Mouse (Mus musculus) CH12.LX (cell line): ENCODE measurements around the gene Gpx1. TPM values are rescaled to one million over a fixed set of nuclear protein-coding genes. Genes with fewer than 3 reads are reported as not detected.
A peak's percentile ranks its signal among the peaks of the same experiment; 100 is the strongest.

Source experiments
- DNase-seq: peaks from one replicate; pipeline ENCODE4 v3.0.0-alpha.2; 2013; ENCODE audit errors: extremely low read depth
- H3K27ac ChIP-seq: 2 replicates; pipeline ENCODE4 v1.5.1; 2012; ENCODE audit warnings: low read depth, mild to moderate bottlenecking, control low read depth, moderate library complexity; ENCODE audit not compliant: insufficient read depth
- H3K27me3 ChIP-seq: replicated peaks from 2 replicates; pipeline ENCODE3; 2012; ENCODE audit warnings: inconsistent platforms
- H3K36me3 ChIP-seq, 2 experiments: replicated peaks in 1 of 2; 2 replicates each; pipeline versions ENCODE3 to v1.6.1; 2012; ENCODE audit warnings: inconsistent platforms in 1 of 2, low read length in 1 of 2, mild to moderate bottlenecking in 1 of 2, mixed read lengths in 1 of 2, moderate library complexity in 1 of 2; ENCODE audit not compliant: control insufficient read depth in 1 of 2, insufficient read depth in 1 of 2
- H3K4me1 ChIP-seq, 2 experiments: 2 replicates each; pipeline ENCODE4 v1.6.1; 2012; ENCODE audit warnings: inconsistent platforms in 1 of 2, moderate library complexity in 1 of 2; ENCODE audit not compliant: insufficient read depth in 2 of 2, control insufficient read depth in 1 of 2
- H3K4me2 ChIP-seq: 2 replicates; pipeline ENCODE4 v1.6.1; 2012; ENCODE audit warnings: low read depth, mild to moderate bottlenecking, control low read depth; ENCODE audit not compliant: poor library complexity, insufficient read depth, severe bottlenecking
- H3K4me3 ChIP-seq, 3 experiments: fragments of 150-350 bp in 1 of 3; sonication (generic) in 1 of 3; replicated peaks in 1 of 3; 2 replicates each; pipeline versions ENCODE3 to v1.5.1; 2011 to 2012; ENCODE audit warnings: low read depth in 2 of 3, low read length in 2 of 3, mild to moderate bottlenecking in 2 of 3, moderate library complexity in 2 of 3, control low read depth in 1 of 3, improper control_type of control experiment in 1 of 3, inconsistent platforms in 1 of 3, mixed read lengths in 1 of 3; ENCODE audit not compliant: poor library complexity in 1 of 3
- H3K79me2 ChIP-seq: replicated peaks from 2 replicates; pipeline ENCODE4 v1.6.1; 2012; ENCODE audit warnings: mild to moderate bottlenecking, moderate library complexity; ENCODE audit not compliant: control insufficient read depth, poor library complexity, insufficient read depth, severe bottlenecking; ENCODE audit errors: extremely low read depth
- H3K9ac ChIP-seq: 2 replicates; pipeline ENCODE4 v1.6.1; 2012; ENCODE audit warnings: low read depth, mild to moderate bottlenecking, control low read depth, moderate library complexity; ENCODE audit not compliant: insufficient read depth
- H3K9me3 ChIP-seq: replicated peaks from 2 replicates; pipeline ENCODE3; 2012; ENCODE audit warnings: low read length, inconsistent platforms, mixed read lengths
- BHLHE40 ChIP-seq: IDR thresholded peaks from 2 replicates; pipeline ENCODE4 v1.6.1; 2011; ENCODE audit warnings: mild to moderate bottlenecking, low read depth, low read length, improper control_type of control experiment
- CHD1 ChIP-seq: IDR thresholded peaks from 2 replicates; pipeline ENCODE4 v1.6.1; 2012; ENCODE audit warnings: low read depth, low read length, improper control_type of control experiment, inconsistent platforms
- CTCF ChIP-seq, 2 experiments: IDR thresholded peaks in 1 of 2; conservative IDR thresholded peaks in 1 of 2; 2 replicates each; pipeline ENCODE4 v1.5.1; 2011 to 2012; ENCODE audit warnings: low read depth in 2 of 2, low read length in 2 of 2, improper control_type of control experiment in 1 of 2, inconsistent platforms in 1 of 2, mild to moderate bottlenecking in 1 of 2, moderate library complexity in 1 of 2
- ELF1 ChIP-seq: IDR thresholded peaks from 2 replicates; pipeline ENCODE4 v1.6.1; 2014; ENCODE audit warnings: low read depth, mild to moderate bottlenecking, inconsistent platforms, low read length, improper control_type of control experiment
- EP300 ChIP-seq: IDR thresholded peaks from 2 replicates; pipeline ENCODE4 v1.6.1; 2011; ENCODE audit warnings: low read length, improper control_type of control experiment
- ETS1 ChIP-seq: conservative IDR thresholded peaks from 2 replicates; pipeline ENCODE4 v1.6.1; 2012; ENCODE audit warnings: low read depth, mild to moderate bottlenecking, inconsistent platforms, low read length, improper control_type of control experiment, moderate library complexity
- HCFC1 ChIP-seq: IDR thresholded peaks from 2 replicates; pipeline ENCODE4 v1.6.1; 2012; ENCODE audit warnings: low read depth, mild to moderate bottlenecking, inconsistent platforms, low read length, improper control_type of control experiment
- KAT2A ChIP-seq: IDR thresholded peaks from 2 replicates; pipeline ENCODE4 v1.6.1; 2012; ENCODE audit warnings: low read length, improper control_type of control experiment, inconsistent platforms; ENCODE audit not compliant: insufficient replicate concordance
- MAZ ChIP-seq: IDR thresholded peaks from 2 replicates; pipeline ENCODE4 v1.6.1; 2012; ENCODE audit warnings: low read depth, mild to moderate bottlenecking, inconsistent platforms, low read length, improper control_type of control experiment, moderate library complexity
- MEF2A ChIP-seq: IDR thresholded peaks from 2 replicates; pipeline ENCODE4 v1.6.1; 2014; ENCODE audit warnings: low read depth, mild to moderate bottlenecking, inconsistent platforms, low read length, improper control_type of control experiment, borderline replicate concordance
- NELFE ChIP-seq: IDR thresholded peaks from 2 replicates; pipeline ENCODE4 v1.6.1; 2011; ENCODE audit warnings: low read depth, low read length, improper control_type of control experiment
- PAX5 ChIP-seq: IDR thresholded peaks from 2 replicates; pipeline ENCODE4 v1.6.1; 2012; ENCODE audit warnings: low read length, inconsistent platforms, mixed read lengths
- POLR2A ChIP-seq: IDR thresholded peaks from 2 replicates; pipeline ENCODE4 v1.6.1; 2011; ENCODE audit warnings: low read depth, mild to moderate bottlenecking, improper control_type of control experiment, low read length
- SMC3 ChIP-seq: IDR thresholded peaks from 2 replicates; pipeline ENCODE4 v1.6.1; 2011; ENCODE audit warnings: low read depth, low read length, improper control_type of control experiment
- TBP ChIP-seq: conservative IDR thresholded peaks from 2 replicates; pipeline ENCODE4 v1.6.1; 2011; ENCODE audit warnings: low read depth, low read length, improper control_type of control experiment
- UBTF ChIP-seq: IDR thresholded peaks from 2 replicates; pipeline ENCODE4 v1.6.1; 2012; ENCODE audit warnings: low read depth, mild to moderate bottlenecking, inconsistent platforms, low read length, improper control_type of control experiment, moderate library complexity
- USF1 ChIP-seq: IDR thresholded peaks from 2 replicates; pipeline ENCODE4 v1.6.1; 2014; ENCODE audit warnings: low read depth, mild to moderate bottlenecking, inconsistent platforms, low read length, improper control_type of control experiment
- USF2 ChIP-seq: conservative IDR thresholded peaks from 2 replicates; pipeline ENCODE4 v1.6.1; 2011; ENCODE audit warnings: low read depth, low read length, improper control_type of control experiment
- ZKSCAN1 ChIP-seq: IDR thresholded peaks from 2 replicates; pipeline ENCODE4 v1.6.1; 2012; ENCODE audit warnings: low read depth, inconsistent platforms, low read length, improper control_type of control experiment, borderline replicate concordance
- dilution Hi-C: fragments of 300-500 bp; cut with MboI; formaldehyde crosslinking; loops from 2 replicates; pipeline ENCODE4 v1.14.3; 2020; ENCODE audit warnings: low sequenced_read_pairs; ENCODE audit not compliant: extremely low pct_unique_long_range_greater_than_20kb, extremely low pct_ligation_motif_present
- in situ Hi-C: fragments of 300-500 bp; cut with MboI; formaldehyde crosslinking; loops from 3 replicates; pipeline ENCODE4 v1.14.3; 2019; ENCODE audit warnings: low sequenced_read_pairs, low pct_ligation_motif_present, low pct_unique_long_range_greater_than_20kb, mixed read lengths
- polyA plus RNA-seq: library from polyadenylated mRNA; unstranded; fragments of >175 nt; gene quantifications from 2 replicates; pipeline ENCODE4 v1.2.1, GENCODE M21; 2012; ENCODE audit warnings: low read depth; ENCODE audit not compliant: insufficient read length
- total RNA-seq, 2 experiments: library from RNA; depleted of rRNA; stranded (reverse); fragments of 300-350 nt in 1 of 2; fragments of >200 nt in 1 of 2; gene quantifications; 2 replicates each; pipeline ENCODE4 v1.2.3; 2012 to 2014

The Gpx1 gene
- total and polyA plus RNA-seq, 3 experiments = 506 to 883 (median 813) TPM

DNA sequence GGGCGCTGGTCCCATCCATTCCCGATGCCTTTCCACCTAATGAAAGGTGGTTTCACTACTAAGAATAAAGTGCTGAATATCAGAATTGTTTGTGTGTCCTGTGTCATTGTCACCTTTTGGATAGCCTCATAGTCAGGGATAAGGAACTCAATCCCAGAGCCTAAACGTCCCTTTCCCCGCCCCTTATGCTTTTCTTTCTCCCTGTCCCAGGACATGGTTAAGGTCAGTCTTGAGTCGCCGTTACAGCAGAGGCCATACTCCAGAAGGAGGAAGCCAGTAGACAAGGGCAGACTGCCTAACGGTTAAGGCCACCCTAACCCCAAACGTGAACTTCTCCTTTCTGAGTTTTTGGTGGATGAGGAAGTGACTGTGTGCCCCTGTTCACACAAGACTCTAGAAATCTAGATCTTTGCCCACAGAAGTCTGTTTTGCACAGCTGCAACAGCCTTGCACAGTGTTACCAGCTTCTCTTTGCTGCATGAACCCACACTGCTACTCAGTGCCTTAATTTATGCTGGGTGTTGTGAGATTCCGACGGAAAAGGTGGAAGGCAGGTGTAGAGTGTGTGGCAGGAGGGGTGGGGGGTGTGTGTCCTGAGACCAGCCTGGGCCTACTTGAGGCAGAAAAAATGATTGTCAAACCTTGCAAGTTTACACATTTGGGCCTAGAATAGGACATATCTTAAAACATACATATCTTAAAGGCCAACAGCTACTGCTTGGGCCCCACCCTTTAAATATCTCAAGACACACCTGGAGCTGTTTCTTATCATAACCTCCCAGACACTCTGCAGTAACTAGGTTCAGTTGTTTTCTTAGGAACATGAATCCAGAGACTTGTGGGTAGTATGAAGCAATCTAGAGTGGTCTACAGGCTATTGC lies 1.8 kb downstream of the Gpx1 start:
- dilution Hi-C loops = no loop called here
- no peak for TF ChIP-seq MEF2A
- TF ChIP-seq KAT2A = no peak
- peak; percentile 33; the same call in 1 of the 2 replicates for TF ChIP-seq ELF1
- TF ChIP-seq, all 38 proteins: peak for 1
- DNase-seq = peak; percentile 68

DNA sequence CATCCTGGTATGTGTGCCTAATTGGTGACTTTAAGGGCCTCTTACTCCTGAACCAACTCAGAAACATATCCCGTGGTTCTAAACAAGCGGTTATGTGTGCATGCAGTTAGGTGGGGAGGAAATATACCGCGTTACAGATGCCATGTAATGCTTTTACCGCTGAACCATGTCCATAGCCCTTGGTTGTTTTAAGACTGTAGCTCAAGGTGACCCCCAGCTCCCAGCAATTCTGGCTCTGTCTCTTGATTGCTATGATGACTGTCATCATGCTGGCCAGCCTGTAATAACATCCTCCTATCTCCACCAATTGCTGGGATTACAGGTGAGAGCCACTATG lies 2.4 kb downstream of the Gpx1 start:
- H3K9me3 ChIP-seq = no peaks in the 10 kb centered on the region
- H3K4me3 ChIP-seq = peak overlapping the region in 1 of 3 experiments; percentile 87
- peaks cover 1 to 24% of the 10 kb centered on the region in 2 experiments for H3K36me3 ChIP-seq
- H3K27ac ChIP-seq = peak overlapping the region; percentile 13; the same call in 1 of the 2 replicates
- dilution Hi-C loops = no loop called here
- H3K9ac ChIP-seq = peak overlapping the region; percentile 81; the same call in 1 of the 2 replicates
- in situ Hi-C loops = no loop called here
- H3K79me2 ChIP-seq = peaks cover 10% of the 10 kb centered on the region
- peak overlapping the region; percentile 75 for H3K4me2 ChIP-seq
- peaks cover 14 to 41% of the 10 kb centered on the region in 2 experiments for H3K4me1 ChIP-seq
- TF ChIP-seq POLR2A = peak; percentile 36; the same call in 1 of the 2 replicates
- no peak for TF ChIP-seq ETS1
- no peak for TF ChIP-seq ELF1
- TF ChIP-seq SMC3 = no peak
- no peak for TF ChIP-seq MAZ
- no peaks in the 10 kb centered on the region for H3K27me3 ChIP-seq
- no peak for DNase-seq

More for the DNA sequence above, 1.8 kb downstream of the Gpx1 start:
- Histone ChIP-seq H3K4me2 (peak overlapping the region; percentile 75), H3K27ac (peak overlapping the region; percentile 81), H3K79me2 (peaks cover 10% of the 10 kb centered on the region), H3K27me3 (no peaks in the 10 kb centered on the region), H3K9ac (peak overlapping the region; percentile 81), H3K4me1 (peaks cover 14 to 38% of the 10 kb centered on the region in 2 experiments), H3K9me3 (no peaks in the 10 kb centered on the region), H3K4me3 (peak overlapping the region; percentile 87 to 91 (median 89)), H3K36me3 (peaks cover 5 to 28% of the 10 kb centered on the region in 2 experiments)
- in situ Hi-C loops = no loop called here

GRCm38 (mm10) chr9:108341801-108342200 lies 3.1 kb downstream of the Gpx1 start:
- Histone ChIP-seq H3K79me2 (peaks cover 10% of the 10 kb centered on the region), H3K4me3 (no peak overlapping the region), H3K4me2 (no peak overlapping the region), H3K36me3 (peaks cover 0 to 22% of the 10 kb centered on the region in 2 experiments), H3K9me3 (no peaks in the 10 kb centered on the region), H3K27me3 (no peaks in the 10 kb centered on the region), H3K4me1 (peaks cover 14 to 44% of the 10 kb centered on the region in 2 experiments), H3K27ac (no peak overlapping the region), H3K9ac (no peak overlapping the region)
- no peak for DNase-seq
- dilution Hi-C loops = no loop called here
- TF ChIP-seq USF1 (no peak), USF2 (no peak), TBP (no peak), ZKSCAN1 (no peak), SMC3 (no peak), NELFE (no peak), HCFC1 (no peak), EP300 (no peak), BHLHE40 (no peak), UBTF (no peak), PAX5 (no peak), CHD1 (no peak), CTCF (conservative IDR thresholded peaks at IDR 0.05 in 1 of 2, IDR thresholded peaks at IDR 0.05 in 1 of 2; ENCODE audit: low read depth in 2 of 2, low read length in 2 of 2) (no peak)
- in situ Hi-C loops = no loop called here
